Mouse (Mus musculus): Measurements from ENCODE around the gene Trio.

DNA sequence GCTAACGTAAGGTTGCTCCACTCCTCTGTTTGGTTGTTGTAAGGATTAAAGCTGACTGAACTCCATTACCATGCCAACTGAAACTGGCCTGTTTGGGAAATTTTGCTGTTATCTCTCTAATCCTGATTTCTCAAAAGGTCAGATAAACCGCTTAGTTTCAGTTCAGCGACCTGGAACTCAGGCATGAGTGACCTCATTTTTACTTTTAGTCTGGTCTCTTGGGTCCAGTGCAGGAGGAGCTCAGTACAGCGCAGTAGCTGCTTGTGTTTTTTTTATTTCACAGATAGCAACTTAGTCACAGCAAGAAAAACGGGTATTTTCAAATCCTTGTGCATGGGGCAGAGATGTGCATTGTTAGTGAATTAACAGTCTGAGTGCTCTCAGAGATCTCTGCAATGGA is 31.9 kb upstream of the Trio start:
- TF ChIP-seq MAX (IDR thresholded peaks at IDR 0.05; ENCODE audit: low read depth): no peak
- TF ChIP-seq POLR2A (IDR thresholded peaks at IDR 0.05; ENCODE audit: insufficient read length, low read depth): no peak
- TF ChIP-seq USF1 (IDR thresholded peaks at IDR 0.05; ENCODE audit: low read depth): no peak
- TF ChIP-seq POLR2AphosphoS2 (IDR thresholded peaks at IDR 0.05; ENCODE audit: insufficient read length, low read depth): no peak
- no peak for TF ChIP-seq TCF12 (IDR thresholded peaks at IDR 0.05; ENCODE audit: insufficient read depth, poor library complexity, severe bottlenecking)
- no peak for TF ChIP-seq REST (IDR thresholded peaks at IDR 0.05; ENCODE audit: insufficient read depth, insufficient read length)
- no peak for TF ChIP-seq MYOD1 (IDR thresholded peaks at IDR 0.05; ENCODE audit: control insufficient read depth in 1 of 3, insufficient read length in 2 of 3, low read depth in 2 of 3)

All from myocyte (in vitro differentiated cells).